Mouse (Mus musculus) ES-Bruce4 (cell line): ENCODE results near the gene Mrgprd.

Experiments used
- CTCF ChIP-seq: IDR thresholded peaks from one replicate; pipeline ENCODE4 v1.8.1; 2011; ENCODE audit warnings: low read depth, low read length
- EP300 ChIP-seq: IDR thresholded peaks from 2 replicates; pipeline ENCODE4 v1.6.1; 2011; ENCODE audit warnings: low read depth, low read length; ENCODE audit not compliant: insufficient read depth
- POLR2A ChIP-seq: IDR thresholded peaks from one replicate; pipeline ENCODE4 v1.8.1; 2011; ENCODE audit warnings: low read length; ENCODE audit not compliant: insufficient read depth

- TF ChIP-seq CTCF (no peak), POLR2A (no peak), EP300 (no peak)
Measured at GRCm38 (mm10) chr7:145335616-145336332, 21.1 kb downstream of the Mrgprd start.
